Mouse (Mus musculus) lung, postnatal 36 days (tissue): ENCODE results near the gene Svs5.

ENCODE experiments used
- DNase-seq: peaks from one replicate; pipeline ENCODE4 v3.0.0; 2022; ENCODE audit warnings: mixed read lengths

Svs5 gene

GRCm38 (mm10) chr2:164381726-164382125, 49.2 kb downstream of the Svs5 start:
- no peak for DNase-seq

- no peak for DNase-seq
Measured at GRCm38 (mm10) chr2:164382971-164383370, 50.4 kb downstream of the Svs5 start.
